Mouse (Mus musculus): ENCODE measurements around the gene Fancc. TPM values are rescaled to one million over a fixed set of nuclear protein-coding genes. Genes with fewer than 3 reads are reported as not detected.

The Fancc gene
- polyA plus RNA-seq, 1 experiment: 8.1 TPM

DNA sequence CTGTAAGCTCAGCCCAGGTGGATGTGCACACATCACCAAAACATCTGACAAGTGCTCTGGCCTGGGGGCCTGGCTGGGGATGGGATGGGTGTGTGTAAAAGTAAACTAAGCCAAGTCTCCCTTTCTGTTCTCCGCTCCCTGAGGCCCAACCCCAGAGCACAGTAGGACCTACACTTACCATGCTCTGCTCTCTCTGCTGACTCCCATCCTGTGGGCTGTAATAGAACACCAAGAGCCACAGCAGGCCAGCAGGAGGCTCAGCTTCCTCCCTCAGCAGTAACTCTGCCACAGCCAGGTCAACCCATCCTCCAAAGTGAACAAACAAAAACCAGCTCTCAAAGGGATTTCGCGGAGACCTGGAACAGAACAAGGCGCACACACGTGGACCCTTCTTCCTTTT is 175.4 kb downstream of the Fancc start:
- Histone ChIP-seq H3K27me3 (ENCODE audit: control insufficient read depth, insufficient read depth, insufficient read length) (no peaks in the 10 kb centered on the region), H3K36me3 (ENCODE audit: control insufficient read depth, insufficient read depth) (no peaks in the 10 kb centered on the region), H3K4me3 (no peak overlapping the region), H3K4me2 (ENCODE audit: low read depth) (no peak overlapping the region), H3K79me2 (ENCODE audit: control insufficient read depth, insufficient read depth) (no peaks in the 10 kb centered on the region), H3ac (ENCODE audit: control insufficient read depth, insufficient read length) (no peak overlapping the region)
- TF ChIP-seq POLR2AphosphoS2 (IDR thresholded peaks at IDR 0.05; ENCODE audit: insufficient read length, low read depth) (no peak), CEBPB (IDR thresholded peaks at IDR 0.05; ENCODE audit: insufficient read depth, poor library complexity, severe bottlenecking) (no peak), SRF (IDR thresholded peaks at IDR 0.05; ENCODE audit: control insufficient read depth, insufficient read length, low read depth) (no peak), MAX (IDR thresholded peaks at IDR 0.05; ENCODE audit: low read depth) (no peak), TCF12 (IDR thresholded peaks at IDR 0.05; ENCODE audit: insufficient read depth, poor library complexity, severe bottlenecking) (no peak), MYOG (IDR thresholded peaks at IDR 0.05; ENCODE audit: control insufficient read depth in 1 of 3, insufficient read depth in 1 of 3, insufficient read length in 2 of 3, low read depth in 2 of 3) (no peak), USF1 (IDR thresholded peaks at IDR 0.05; ENCODE audit: low read depth) (no peak), MYOD1 (IDR thresholded peaks at IDR 0.05; ENCODE audit: control insufficient read depth in 1 of 3, insufficient read length in 2 of 3, low read depth in 2 of 3) (no peak), E2F4 (IDR thresholded peaks at IDR 0.05; ENCODE audit: insufficient read depth) (no peak), REST (IDR thresholded peaks at IDR 0.05; ENCODE audit: insufficient read depth, insufficient read length) (no peak)

DNA sequence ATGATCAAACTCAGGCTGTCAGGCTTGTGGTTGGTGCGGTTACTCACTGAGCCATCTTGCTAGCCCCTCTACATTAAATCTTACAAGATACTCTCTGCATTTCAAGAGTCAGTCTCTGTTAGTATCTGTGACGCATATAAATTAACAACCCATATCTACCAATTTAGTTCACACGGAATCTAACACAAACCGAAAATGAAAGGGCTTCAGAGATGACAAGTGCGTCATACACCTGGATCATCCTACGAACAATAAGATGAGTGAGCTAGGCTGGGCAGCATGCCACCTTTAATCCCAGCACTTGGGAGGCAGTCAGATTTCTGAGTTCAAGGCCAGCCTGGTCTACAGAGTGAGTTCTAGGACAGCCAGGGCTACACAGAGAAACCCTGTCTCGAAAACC is 177.3 kb downstream of the Fancc start:
- H3K4me3 ChIP-seq: no peak overlapping the region
- no peaks in the 10 kb centered on the region for H3K36me3 ChIP-seq (ENCODE audit: control insufficient read depth, insufficient read depth)
- no peaks in the 10 kb centered on the region for H3K27me3 ChIP-seq (ENCODE audit: control insufficient read depth, insufficient read depth, insufficient read length)
- H3ac ChIP-seq (ENCODE audit: control insufficient read depth, insufficient read length): no peak overlapping the region
- TF ChIP-seq MYOG (IDR thresholded peaks at IDR 0.05; ENCODE audit: control insufficient read depth in 1 of 3, insufficient read depth in 1 of 3, insufficient read length in 2 of 3, low read depth in 2 of 3) (no peak), USF1 (IDR thresholded peaks at IDR 0.05; ENCODE audit: low read depth) (no peak), SRF (IDR thresholded peaks at IDR 0.05; ENCODE audit: control insufficient read depth, insufficient read length, low read depth) (no peak), POLR2AphosphoS2 (IDR thresholded peaks at IDR 0.05; ENCODE audit: insufficient read length, low read depth) (no peak), POLR2A (IDR thresholded peaks at IDR 0.05; ENCODE audit: insufficient read length, low read depth) (no peak), TCF3 (IDR thresholded peaks at IDR 0.05; ENCODE audit: insufficient read length, low read depth) (no peak), E2F4 (IDR thresholded peaks at IDR 0.05; ENCODE audit: insufficient read depth) (no peak), MYOD1 (IDR thresholded peaks at IDR 0.05; ENCODE audit: control insufficient read depth in 1 of 3, insufficient read length in 2 of 3, low read depth in 2 of 3) (no peak), CEBPB (IDR thresholded peaks at IDR 0.05; ENCODE audit: insufficient read depth, poor library complexity, severe bottlenecking) (no peak), TCF12 (IDR thresholded peaks at IDR 0.05; ENCODE audit: insufficient read depth, poor library complexity, severe bottlenecking) (no peak)
- no peaks in the 10 kb centered on the region for H3K79me2 ChIP-seq (ENCODE audit: control insufficient read depth, insufficient read depth)
- no peak overlapping the region for H3K4me2 ChIP-seq (ENCODE audit: low read depth)

DNA sequence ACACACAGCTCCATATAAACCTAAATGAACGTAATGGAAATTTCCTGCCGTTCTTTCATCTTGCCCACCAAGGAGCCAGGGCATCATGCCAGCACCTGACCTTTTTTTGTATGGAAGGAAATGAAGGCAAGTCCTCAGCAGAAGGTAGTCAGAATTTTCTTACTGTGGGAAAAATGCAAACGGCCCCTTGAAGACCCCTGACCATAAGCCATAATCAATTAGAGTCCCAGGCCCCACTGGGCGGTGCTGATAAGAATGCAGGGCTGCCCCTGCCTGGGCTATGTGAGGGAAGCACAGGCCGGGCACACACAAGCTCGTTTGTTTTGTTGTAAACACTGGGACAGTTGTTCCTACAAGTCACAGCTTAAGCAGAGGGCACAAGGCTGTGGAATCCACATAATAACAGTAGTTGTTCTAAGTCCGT is 179.4 kb downstream of the Fancc start:
- H3ac ChIP-seq (ENCODE audit: control insufficient read depth, insufficient read length): no peak overlapping the region
- H3K4me2 ChIP-seq (ENCODE audit: low read depth): no peak overlapping the region
- no peaks in the 10 kb centered on the region for H3K79me2 ChIP-seq (ENCODE audit: control insufficient read depth, insufficient read depth)
- H3K36me3 ChIP-seq (ENCODE audit: control insufficient read depth, insufficient read depth): no peaks in the 10 kb centered on the region
- no peak overlapping the region for H3K4me3 ChIP-seq
- H3K27me3 ChIP-seq (ENCODE audit: control insufficient read depth, insufficient read depth, insufficient read length): no peaks in the 10 kb centered on the region
- TF ChIP-seq POLR2A (IDR thresholded peaks at IDR 0.05; ENCODE audit: insufficient read length, low read depth): no peak
- no peak for TF ChIP-seq CEBPB (IDR thresholded peaks at IDR 0.05; ENCODE audit: insufficient read depth, poor library complexity, severe bottlenecking)
- no peak for TF ChIP-seq REST (IDR thresholded peaks at IDR 0.05; ENCODE audit: insufficient read depth, insufficient read length)
- no peak for TF ChIP-seq MAX (IDR thresholded peaks at IDR 0.05; ENCODE audit: low read depth)
- no peak for TF ChIP-seq POLR2AphosphoS2 (IDR thresholded peaks at IDR 0.05; ENCODE audit: insufficient read length, low read depth)
- no peak for TF ChIP-seq MYOD1 (IDR thresholded peaks at IDR 0.05; ENCODE audit: control insufficient read depth in 1 of 3, insufficient read length in 2 of 3, low read depth in 2 of 3)
- TF ChIP-seq E2F4 (IDR thresholded peaks at IDR 0.05; ENCODE audit: insufficient read depth): no peak
- no peak for TF ChIP-seq SRF (IDR thresholded peaks at IDR 0.05; ENCODE audit: control insufficient read depth, insufficient read length, low read depth)
- TF ChIP-seq TCF3 (IDR thresholded peaks at IDR 0.05; ENCODE audit: insufficient read length, low read depth): no peak
- TF ChIP-seq MYOG (IDR thresholded peaks at IDR 0.05; ENCODE audit: control insufficient read depth in 1 of 3, insufficient read depth in 1 of 3, insufficient read length in 2 of 3, low read depth in 2 of 3): no peak
- TF ChIP-seq TCF12 (IDR thresholded peaks at IDR 0.05; ENCODE audit: insufficient read depth, poor library complexity, severe bottlenecking): no peak
- TF ChIP-seq USF1 (IDR thresholded peaks at IDR 0.05; ENCODE audit: low read depth): no peak

DNA sequence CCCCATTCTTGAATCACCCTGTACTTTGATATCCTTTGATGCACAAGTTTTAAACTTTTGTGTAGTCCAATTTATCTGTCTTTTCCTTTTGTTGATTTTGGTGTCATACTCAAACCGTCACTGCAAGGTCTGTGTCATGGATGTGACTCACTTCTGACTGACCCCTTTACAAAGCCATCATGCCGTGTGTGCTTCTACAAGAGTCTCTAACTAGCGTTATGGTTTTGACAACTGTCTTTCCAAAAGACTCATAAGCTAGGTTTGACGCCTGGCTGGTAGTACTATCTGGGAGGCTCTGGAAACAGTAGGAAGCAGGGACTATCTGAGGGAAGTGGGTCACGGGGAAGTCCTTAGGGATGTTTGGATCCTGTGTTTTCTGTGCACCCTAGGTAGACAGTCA is 180.7 kb downstream of the Fancc start:
- H3K4me2 ChIP-seq (ENCODE audit: low read depth): no peak overlapping the region
- no peak overlapping the region for H3K4me3 ChIP-seq
- H3K36me3 ChIP-seq (ENCODE audit: control insufficient read depth, insufficient read depth): no peaks in the 10 kb centered on the region
- no peak overlapping the region for H3ac ChIP-seq (ENCODE audit: control insufficient read depth, insufficient read length)
- TF ChIP-seq POLR2AphosphoS2 (IDR thresholded peaks at IDR 0.05; ENCODE audit: insufficient read length, low read depth) (no peak), MAX (IDR thresholded peaks at IDR 0.05; ENCODE audit: low read depth) (no peak), E2F4 (IDR thresholded peaks at IDR 0.05; ENCODE audit: insufficient read depth) (no peak), MYOD1 (IDR thresholded peaks at IDR 0.05; ENCODE audit: control insufficient read depth in 1 of 3, insufficient read length in 2 of 3, low read depth in 2 of 3) (no peak), CEBPB (IDR thresholded peaks at IDR 0.05; ENCODE audit: insufficient read depth, poor library complexity, severe bottlenecking) (no peak), TCF3 (IDR thresholded peaks at IDR 0.05; ENCODE audit: insufficient read length, low read depth) (no peak), TCF12 (IDR thresholded peaks at IDR 0.05; ENCODE audit: insufficient read depth, poor library complexity, severe bottlenecking) (no peak), POLR2A (IDR thresholded peaks at IDR 0.05; ENCODE audit: insufficient read length, low read depth) (no peak), SRF (IDR thresholded peaks at IDR 0.05; ENCODE audit: control insufficient read depth, insufficient read length, low read depth) (no peak), USF1 (IDR thresholded peaks at IDR 0.05; ENCODE audit: low read depth) (no peak)
- H3K27me3 ChIP-seq (ENCODE audit: control insufficient read depth, insufficient read depth, insufficient read length): no peaks in the 10 kb centered on the region
- H3K79me2 ChIP-seq (ENCODE audit: control insufficient read depth, insufficient read depth): no peaks in the 10 kb centered on the region

Measured in myocyte (in vitro differentiated cells).